Mouse (Mus musculus) cerebellum, postnatal 36 days (tissue): Measurements from ENCODE around the gene Gas2.
A peak's percentile ranks its signal among the peaks of the same experiment; 100 is the strongest.

Source experiments
- DNase-seq, 2 experiments: peaks; one replicate each; pipeline ENCODE4 v3.0.0; 2021 to 2022; ENCODE audit warnings: mixed read lengths in 2 of 2

Gas2 gene

GRCm38 (mm10) chr7:51969379-51969778, 107.6 kb downstream of the Gas2 start:
- no peak for DNase-seq

GRCm38 (mm10) chr7:51972252-51972855, 110.5 kb downstream of the Gas2 start:
- DNase-seq, result peak; percentile 32 to 63

GRCm38 (mm10) chr7:51973091-51973490, 111.3 kb downstream of the Gas2 start:
- no peak for DNase-seq

GRCm38 (mm10) chr7:51973526-51973925, 111.7 kb downstream of the Gas2 start:
- DNase-seq, result no peak

GRCm38 (mm10) chr7:51975181-51975580, 113.4 kb downstream of the Gas2 start:
- no peak for DNase-seq

GRCm38 (mm10) chr7:51979271-51979670, 117.5 kb downstream of the Gas2 start:
- DNase-seq, result no peak

- no peak for DNase-seq
These were observed 120.5 kb downstream of the Gas2 start for GRCm38 (mm10) chr7:51982303-51982702.

GRCm38 (mm10) chr7:51985763-51986162, 123.9 kb downstream of the Gas2 start:
- DNase-seq, result no peak

GRCm38 (mm10) chr7:51986909-51987308, 125.1 kb downstream of the Gas2 start:
- no peak for DNase-seq

GRCm38 (mm10) chr7:51991020-51991419, 129.2 kb downstream of the Gas2 start:
- no peak for DNase-seq

- DNase-seq, result peak; percentile 91 to 92
These were observed 143.9 kb downstream of the Gas2 start, which contains the start of gene Svip for GRCm38 (mm10) chr7:52005511-52006295. Svip (minus strand) TSS chr7:52006018.

GRCm38 (mm10) chr7:52006296-52006630, 144.4 kb downstream of the Gas2 start:
- DNase-seq, result no peak

- no peak for DNase-seq
These were observed 145.3 kb downstream of the Gas2 start for GRCm38 (mm10) chr7:52007138-52007537.

- DNase-seq, result no peak
These were observed 151.6 kb downstream of the Gas2 start for GRCm38 (mm10) chr7:52013457-52013856.

- no peak for DNase-seq
These were observed 153.4 kb downstream of the Gas2 start for GRCm38 (mm10) chr7:52015180-52015579.

- no peak for DNase-seq
These were observed 153.8 kb downstream of the Gas2 start, which contains the start of gene 1700015G11Rik for GRCm38 (mm10) chr7:52015628-52016027. 1700015G11Rik (minus strand) TSS chr7:52015728.

- DNase-seq, result no peak
These were observed 160.2 kb downstream of the Gas2 start for GRCm38 (mm10) chr7:52022039-52022438.

- DNase-seq, result no peak
These were observed 162.3 kb downstream of the Gas2 start for GRCm38 (mm10) chr7:52024050-52024626.

- DNase-seq, result peak in 1 of 2 experiments; percentile 5
These were observed 176.1 kb downstream of the Gas2 start for GRCm38 (mm10) chr7:52037600-52038582.
